Mouse (Mus musculus): ENCODE measurements at regions not wholly inside any gene's neighbourhood (a gene's known extent, or its start where the extent isn't known, plus 50 kb on each side); places are given as distances from the start of the nearest gene placed in this dataset.
"Not testable (repeated sequence)": the region's sequence is repeated elsewhere in the genome, so short reads cannot be mapped to it uniquely, and the experiment has no call there.

GRCm38 (mm10) chr8:8862767-8863166 lies 172.4 kb upstream of the Arglu1 start:
- DNase-seq: no peak
- intact Hi-C loops (cut with DNase I; ENCODE audit: low total_unique reads): no loop called here

- peak; percentile 14 for DNase-seq
- intact Hi-C loops (cut with DNase I; ENCODE audit: low total_unique reads): no loop called here
These were observed 171.1 kb upstream of the Arglu1 start for GRCm38 (mm10) chr8:8861331-8861940.

DNA sequence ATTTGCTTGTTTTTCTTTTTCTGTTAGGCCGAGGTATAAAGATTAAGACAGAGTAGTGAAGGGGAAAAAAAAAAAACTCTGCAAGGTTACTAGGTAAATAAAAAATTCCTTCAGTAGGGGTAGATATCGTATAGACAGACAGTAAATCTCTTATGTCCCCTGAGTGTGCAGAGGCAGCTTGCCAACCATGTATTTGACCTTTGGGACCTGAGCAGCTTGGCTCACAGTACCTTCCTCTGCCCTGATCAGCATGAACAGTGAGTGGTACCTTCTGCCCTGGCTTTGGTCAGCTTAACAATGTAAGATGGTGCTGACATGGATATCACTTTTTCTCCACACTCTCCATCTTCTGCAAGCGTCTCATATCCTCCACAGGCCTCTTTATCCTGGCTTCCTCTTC lies 168.3 kb upstream of the Arglu1 start:
- no peak for DNase-seq
- intact Hi-C loops (cut with DNase I; ENCODE audit: low total_unique reads): no loop called here

GRCm38 (mm10) chr8:8852656-8853366 lies 162.5 kb upstream of the Arglu1 start:
- intact Hi-C loops (cut with DNase I; ENCODE audit: low total_unique reads): no loop called here
- DNase-seq: no peak

DNA sequence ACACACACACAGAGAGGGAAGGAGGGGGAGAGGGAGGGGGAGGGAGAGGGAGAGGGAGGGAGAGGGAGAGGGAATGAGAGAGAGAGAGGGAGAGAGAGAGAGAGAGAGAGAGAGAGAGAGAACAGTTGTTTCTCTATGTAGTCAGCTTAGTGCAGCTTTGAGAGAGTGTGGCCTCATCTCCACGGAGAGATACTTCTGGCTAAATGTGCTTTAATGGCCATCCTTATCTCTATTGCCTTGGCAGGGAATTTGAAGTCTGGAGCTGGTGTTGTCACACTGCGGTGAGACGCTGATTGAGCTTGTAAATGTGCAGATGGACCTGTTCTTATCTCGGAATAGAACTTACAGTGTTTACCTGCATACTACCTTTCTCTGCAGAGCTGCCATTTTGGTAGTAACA lies 160.9 kb upstream of the Arglu1 start:
- DNase-seq: no peak
- intact Hi-C loops (cut with DNase I; ENCODE audit: low total_unique reads): no loop called here

DNA sequence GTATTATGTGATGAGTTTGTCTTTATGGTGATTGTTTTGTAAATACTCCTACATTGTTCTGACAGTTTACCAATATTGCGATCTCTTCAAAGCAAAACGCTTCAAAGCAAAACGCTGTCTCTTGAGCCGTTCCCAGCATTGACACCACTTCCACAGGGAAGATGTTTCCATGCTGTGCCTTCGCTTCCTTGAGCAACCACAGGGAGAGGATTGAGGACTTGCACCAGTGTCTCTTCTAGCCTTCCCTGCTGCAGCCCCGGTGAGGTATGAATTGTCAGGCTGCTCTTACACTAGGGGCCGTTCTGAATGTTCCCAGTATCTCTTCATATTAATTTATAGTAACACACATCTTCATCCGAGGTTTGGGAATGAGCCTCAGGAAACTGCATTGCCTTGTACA lies 160.4 kb upstream of the Arglu1 start:
- no peak for DNase-seq
- intact Hi-C loops (cut with DNase I; ENCODE audit: low total_unique reads): no loop called here

DNA sequence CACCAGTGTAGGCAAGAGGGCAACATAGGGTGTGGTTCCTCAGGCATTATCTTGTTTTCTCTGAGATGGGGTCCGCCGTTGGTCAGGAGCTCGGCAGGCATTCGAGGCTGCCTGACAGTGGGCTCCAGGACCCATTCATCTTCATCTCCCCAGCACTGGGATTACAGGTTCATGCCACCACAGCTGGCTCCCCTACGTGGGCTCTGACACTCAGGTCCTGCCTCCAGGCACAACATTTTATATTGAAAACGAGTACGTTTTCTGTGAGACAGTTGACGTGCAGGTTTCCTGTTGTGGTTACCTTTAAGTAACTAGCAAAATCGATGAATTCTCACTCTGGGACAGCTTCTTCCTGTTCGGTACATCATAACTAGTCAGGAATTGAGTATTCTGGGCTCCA lies 157.3 kb upstream of the Arglu1 start:
- intact Hi-C loops (cut with DNase I; ENCODE audit: low total_unique reads): no loop called here

GRCm38 (mm10) chr8:8842326-8842725 lies 152.0 kb upstream of the Arglu1 start:
- DNase-seq: no peak
- intact Hi-C loops (cut with DNase I; ENCODE audit: low total_unique reads): no loop called here

More for the DNA sequence above, 157.3 kb upstream of the Arglu1 start:
- DNase-seq: no peak

- DNase-seq; intact Hi-C loops (cut with DNase I; ENCODE audit: low total_unique reads): not testable (repeated sequence)
These were observed 145.8 kb upstream of the Arglu1 start for GRCm38 (mm10) chr8:8836166-8836565.

- no peak for DNase-seq
These were observed 141.0 kb upstream of the Arglu1 start for GRCm38 (mm10) chr8:8831306-8831705.

DNA sequence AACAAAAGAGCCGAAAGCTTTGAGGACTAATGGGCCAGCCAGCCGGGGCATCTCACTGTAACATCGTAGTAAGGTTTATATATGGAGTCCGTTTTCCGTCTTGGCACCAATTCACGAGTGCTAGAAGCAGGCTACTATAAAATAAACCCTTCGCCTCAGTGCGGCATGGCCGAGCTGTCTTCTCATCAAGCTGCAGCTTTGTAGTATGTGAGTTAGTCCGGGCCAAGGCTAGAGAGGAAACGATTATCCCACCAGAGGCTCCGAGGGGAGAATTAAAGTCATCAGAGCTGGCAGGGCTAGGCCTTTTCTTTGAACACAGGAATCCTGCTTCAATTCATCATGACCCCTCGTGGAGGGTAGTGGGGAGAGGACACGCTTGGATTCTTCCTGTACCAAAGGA lies 138.9 kb upstream of the Arglu1 start:
- intact Hi-C loops (cut with DNase I; ENCODE audit: low total_unique reads): no loop called here
- no peak for DNase-seq

More at GRCm38 (mm10) chr8:8831306-8831705, 141.0 kb upstream of the Arglu1 start:
- intact Hi-C loops (cut with DNase I; ENCODE audit: low total_unique reads): no loop called here

DNA sequence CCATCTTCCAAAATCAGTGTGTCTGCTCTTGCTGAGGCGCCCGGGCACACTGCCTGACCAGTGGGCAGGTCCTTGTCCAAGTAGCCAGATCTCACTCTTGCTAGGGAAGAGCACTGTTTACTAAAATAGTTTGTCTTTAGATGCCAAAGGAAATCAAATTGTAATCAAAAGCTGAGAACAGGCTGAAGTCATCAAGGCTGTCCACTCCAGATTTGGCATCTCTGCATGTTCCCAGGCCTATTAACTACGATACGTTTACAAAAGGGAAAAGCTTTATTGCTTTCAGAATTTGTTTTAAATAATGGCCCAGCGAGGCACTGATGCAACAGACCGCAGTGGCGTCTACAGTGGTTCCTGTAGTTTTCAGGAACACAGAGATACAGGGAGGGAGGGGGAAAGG lies 137.2 kb upstream of the Arglu1 start:
- DNase-seq: no peak
- intact Hi-C loops (cut with DNase I; ENCODE audit: low total_unique reads): no loop called here

GRCm38 (mm10) chr8:8826801-8827200 lies 136.5 kb upstream of the Arglu1 start:
- intact Hi-C loops (cut with DNase I; ENCODE audit: low total_unique reads): no loop called here
- DNase-seq: peak; percentile 51

- intact Hi-C loops (cut with DNase I; ENCODE audit: low total_unique reads): no loop called here
- no peak for DNase-seq
These were observed 134.6 kb upstream of the Arglu1 start for GRCm38 (mm10) chr8:8824886-8825285.

GRCm38 (mm10) chr8:8821119-8821518 lies 130.8 kb upstream of the Arglu1 start:
- no peak for DNase-seq
- intact Hi-C loops (cut with DNase I; ENCODE audit: low total_unique reads): no loop called here

GRCm38 (mm10) chr8:8820614-8821013 lies 130.3 kb upstream of the Arglu1 start:
- intact Hi-C loops (cut with DNase I; ENCODE audit: low total_unique reads): no loop called here
- no peak for DNase-seq

DNA sequence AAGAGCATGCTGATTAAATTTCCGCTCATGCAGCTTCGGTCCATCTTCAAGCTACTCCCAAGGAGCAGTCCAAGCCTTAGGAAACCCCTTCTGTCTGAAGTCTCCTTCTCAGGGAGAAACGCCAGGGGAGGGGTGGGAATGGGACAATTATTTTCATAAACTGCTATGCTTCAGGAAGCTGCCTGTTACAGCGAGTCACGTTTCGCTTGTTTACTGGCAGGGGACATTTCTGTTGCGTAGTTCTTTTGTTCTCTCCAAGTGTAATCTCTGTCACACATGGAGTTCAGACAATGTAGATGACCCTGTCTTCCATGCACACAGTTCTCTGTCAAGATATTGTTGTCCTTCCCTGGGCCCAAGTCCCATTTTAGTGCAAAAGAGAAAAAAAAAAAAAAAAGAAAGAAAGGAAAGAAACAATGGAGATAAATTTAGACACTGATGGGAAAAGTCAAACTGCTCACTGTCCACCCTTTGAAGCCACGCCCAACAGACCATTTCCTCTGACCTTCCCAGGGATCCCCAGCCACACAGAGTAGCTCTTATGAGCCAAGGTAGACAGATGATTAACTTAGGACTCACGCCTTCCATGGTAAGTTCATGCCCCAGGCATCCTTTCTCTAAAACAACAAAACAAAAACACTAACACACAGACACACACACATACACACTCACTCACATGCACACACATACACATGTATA lies 129.1 kb upstream of the Arglu1 start:
- DNase-seq: no peak
- intact Hi-C loops (cut with DNase I; ENCODE audit: low total_unique reads): no loop called here

- intact Hi-C loops (cut with DNase I; ENCODE audit: low total_unique reads): no loop called here
- DNase-seq: no peak
These were observed 122.5 kb upstream of the Arglu1 start for GRCm38 (mm10) chr8:8812807-8813167.

DNA sequence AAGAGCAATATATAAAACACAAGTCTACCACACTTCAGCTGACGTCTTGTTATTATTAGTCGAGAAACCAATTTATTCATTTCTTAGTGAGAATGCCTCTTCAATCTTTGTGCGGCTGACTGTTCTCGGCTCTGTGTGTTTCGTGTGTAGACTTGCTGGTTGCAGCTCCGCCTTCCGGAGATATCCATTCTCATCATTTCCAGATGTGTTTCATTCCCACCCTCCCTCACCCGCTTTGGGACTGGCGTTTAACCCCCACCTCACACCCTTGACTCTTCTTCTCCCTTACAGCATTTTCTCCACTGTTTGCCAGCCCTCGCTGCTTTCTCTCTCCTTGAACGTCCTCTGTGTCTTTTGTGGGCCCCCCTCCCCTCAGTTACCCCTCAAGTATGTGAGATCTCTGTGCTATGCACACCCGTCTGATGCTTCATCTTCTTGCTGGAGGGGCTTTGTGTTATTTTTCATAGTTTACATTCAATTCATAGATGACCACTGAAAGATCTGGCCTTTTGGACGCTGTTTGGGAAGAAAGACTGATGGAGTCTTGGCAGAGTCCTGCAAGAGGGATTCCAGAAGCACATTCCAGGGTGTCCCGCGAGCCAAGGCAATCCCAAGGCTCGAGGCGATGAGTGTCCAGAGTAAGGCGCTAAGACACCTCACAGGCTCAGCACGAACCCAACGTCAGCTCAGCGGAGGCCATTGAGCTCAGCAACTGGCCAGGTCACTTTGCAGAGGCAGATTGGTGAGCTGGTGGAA lies 121.9 kb upstream of the Arglu1 start:
- DNase-seq: no peak
- intact Hi-C loops (cut with DNase I; ENCODE audit: low total_unique reads): no loop called here

DNA sequence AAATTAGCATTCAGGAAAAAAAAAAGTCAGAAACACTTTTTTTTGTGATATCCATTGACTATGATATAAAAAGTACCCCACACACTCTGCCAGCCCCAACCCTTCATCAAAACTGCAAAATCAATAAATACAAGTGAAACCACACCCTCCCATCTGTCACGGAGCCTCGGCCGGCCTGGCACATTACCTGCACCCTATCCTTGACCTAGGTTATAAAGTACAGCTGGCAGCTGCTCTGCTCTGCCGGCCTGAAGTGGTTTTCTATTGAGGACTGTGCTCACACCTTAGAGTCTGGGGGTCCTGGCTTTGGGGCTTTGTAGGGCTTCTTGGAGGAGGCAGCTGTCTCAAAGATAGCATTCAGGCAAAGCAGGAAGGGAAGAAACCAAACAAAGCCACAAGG lies 120.6 kb upstream of the Arglu1 start:
- DNase-seq: no peak
- intact Hi-C loops (cut with DNase I; ENCODE audit: low total_unique reads): no loop called here
